Mouse (Mus musculus): ENCODE results near the gene Atl3. TPM values are rescaled to one million over a fixed set of nuclear protein-coding genes. Genes with fewer than 3 reads are reported as not detected.
"Not testable (repeated sequence)": the region's sequence is repeated elsewhere in the genome, so short reads cannot be mapped to it uniquely, and the experiment has no call there.

Gene Atl3
- polyA plus RNA-seq, 1 experiment from 2014 or later, result 10.9 TPM

DNA sequence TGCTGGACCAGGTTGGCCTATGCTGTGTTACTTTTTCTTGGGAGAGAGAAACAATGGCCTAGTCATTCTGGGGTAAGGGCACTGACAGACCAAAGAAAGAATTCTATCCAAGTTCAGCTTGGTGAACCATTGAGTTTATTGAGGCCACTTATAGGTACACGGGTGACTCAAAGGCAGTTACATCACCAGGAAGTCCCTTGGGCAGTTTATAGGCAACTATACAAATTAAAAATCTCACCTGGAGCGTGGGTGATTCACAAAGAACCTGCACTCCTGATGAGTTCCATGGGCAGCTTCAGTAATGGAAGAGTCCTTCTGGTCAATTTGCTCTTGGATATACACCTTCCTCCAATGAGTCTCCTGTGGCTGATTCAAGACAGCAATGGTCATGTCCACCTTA lies 1.2 kb upstream of the Atl3 start:
- 95% methylated on average over 2 of the region's 2 CpGs for WGBS
- no peak for ATAC-seq (ENCODE audit: insufficient number of reproducible peaks, low FRiP score, low TSS enrichment, low read depth)
- Histone ChIP-seq H3K9me3 (ENCODE audit: control insufficient read depth, low read length) (no peaks in the 10 kb centered on the region), H3K4me1 (ENCODE audit: control insufficient read depth, insufficient read depth, low read length) (no peaks in the 10 kb centered on the region), H3K9ac (ENCODE audit: low read length) (no peak overlapping the region), H3K27ac (replicated peaks; ENCODE audit: low read depth, low read length) (no peak overlapping the region), H3K27me3 (ENCODE audit: control insufficient read depth, insufficient read depth, low read length) (no peaks in the 10 kb centered on the region), H3K4me3 (ENCODE audit: low read depth, low read length) (no peak overlapping the region), H3K4me2 (ENCODE audit: low read depth, severe bottlenecking) (no peak overlapping the region), H3K36me3 (ENCODE audit: control insufficient read depth, insufficient read depth, low read length) (no peaks in the 10 kb centered on the region)
- no peak for DNase-seq (ENCODE audit: low spot score)

DNA sequence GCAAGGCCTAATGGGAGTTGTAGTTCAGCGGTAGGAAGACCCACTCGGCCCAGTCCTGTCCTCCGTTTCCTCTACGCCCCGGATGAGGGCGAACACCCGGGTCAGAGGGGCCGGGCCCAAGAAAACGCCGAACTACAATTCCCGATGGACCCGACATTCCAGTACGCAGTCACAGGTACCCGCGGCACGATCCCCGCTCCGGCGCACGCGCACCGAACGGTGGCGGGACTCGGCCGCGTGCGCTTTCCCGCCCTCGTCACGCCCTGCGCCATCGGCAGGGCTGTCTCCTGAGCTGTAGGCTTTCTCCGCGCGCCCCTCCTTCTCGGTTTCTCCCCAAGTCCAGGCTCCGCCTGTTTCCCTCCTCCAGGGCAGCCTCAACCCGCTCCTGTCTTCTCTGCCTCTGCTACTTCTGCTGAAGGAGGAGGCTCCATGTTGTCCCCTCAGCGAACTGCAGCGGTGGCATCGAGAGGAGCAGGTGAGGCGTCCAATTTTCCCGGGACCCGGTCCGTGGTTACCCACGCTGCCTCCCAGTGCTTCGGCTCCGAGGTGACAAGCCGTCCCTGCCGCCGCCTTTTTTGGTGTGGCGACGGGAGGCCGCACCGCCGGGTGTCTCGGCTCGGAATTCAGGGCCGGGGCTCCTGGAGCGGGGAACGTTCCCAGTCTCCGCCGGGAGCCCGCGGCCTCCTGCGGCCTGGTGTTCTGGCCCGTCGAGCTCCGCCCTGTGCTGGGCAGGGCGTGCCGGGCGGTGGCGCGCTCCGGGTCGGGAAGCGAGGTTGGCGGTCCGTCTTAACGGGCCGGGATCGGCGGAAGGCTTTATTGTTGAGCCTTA lies 561 bp downstream of the Atl3 start:
- Histone ChIP-seq H3K9me3 (ENCODE audit: control insufficient read depth, low read length) (no peaks in the 10 kb centered on the region), H3K4me1 (ENCODE audit: control insufficient read depth, insufficient read depth, low read length) (no peaks in the 10 kb centered on the region), H3K36me3 (ENCODE audit: control insufficient read depth, insufficient read depth, low read length) (no peaks in the 10 kb centered on the region), H3K27me3 (ENCODE audit: control insufficient read depth, insufficient read depth, low read length) (no peaks in the 10 kb centered on the region), H3K4me3 (ENCODE audit: low read depth, low read length) (peak overlapping the region; percentile 68), H3K4me2 (ENCODE audit: low read depth, severe bottlenecking) (peak overlapping the region; percentile 75), H3K27ac (replicated peaks; ENCODE audit: low read depth, low read length) (peak overlapping the region; percentile 93), H3K9ac (ENCODE audit: low read length) (peak overlapping the region; percentile 90)
- peak; percentile 96 for ATAC-seq (ENCODE audit: insufficient number of reproducible peaks, low FRiP score, low TSS enrichment, low read depth)
- WGBS, result under 1% methylated on average over 82 of the region's 84 CpGs
- peak; percentile 93 for DNase-seq (ENCODE audit: low spot score)

DNA sequence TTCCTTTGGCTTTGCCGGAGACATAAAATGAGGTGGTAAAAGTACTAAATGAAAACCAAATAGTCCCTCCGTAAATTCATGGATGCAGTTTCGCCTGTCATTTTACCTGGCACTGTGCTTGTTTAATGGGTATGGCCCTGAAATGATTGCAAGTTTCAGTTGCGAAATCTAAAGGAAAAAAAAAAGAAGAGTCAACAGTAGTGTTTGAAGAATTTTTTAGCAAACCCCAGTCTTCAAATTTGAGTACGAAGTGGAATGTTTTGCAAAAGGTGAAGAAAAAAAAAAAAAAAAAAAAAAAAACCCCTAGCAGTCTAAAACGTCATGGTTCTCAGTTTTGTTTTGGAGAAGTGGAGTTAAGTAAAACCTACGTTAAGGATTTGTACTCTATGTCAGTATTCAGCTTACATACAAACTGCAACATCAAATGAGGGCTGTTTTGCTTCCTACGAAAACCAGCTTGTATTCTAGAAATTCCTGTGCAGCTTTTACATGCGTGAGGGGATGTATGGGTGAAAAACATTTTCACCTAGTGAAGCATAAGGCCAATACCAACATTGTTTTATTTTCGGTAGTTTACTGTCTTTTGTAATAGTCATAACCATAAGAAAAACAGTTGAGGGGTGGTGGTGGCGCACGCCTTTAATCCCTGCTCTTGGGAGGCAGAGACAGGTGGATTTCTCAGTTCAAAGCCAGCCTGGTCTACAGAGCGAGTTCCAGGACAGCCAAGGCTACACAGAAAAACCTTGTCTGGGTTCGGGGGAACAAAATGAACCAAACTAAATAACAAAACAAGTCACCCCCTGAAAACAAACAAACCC lies 1.6 kb downstream of the Atl3 start:
- H3K4me3 ChIP-seq (ENCODE audit: low read depth, low read length), result peak overlapping the region; percentile 68
- WGBS, result 49% methylated on average over 14 of the region's 14 CpGs
- no peak overlapping the region; the same call in 1 of the 2 replicates for H3K27ac ChIP-seq (replicated peaks; ENCODE audit: low read depth, low read length)
- H3K9me3 ChIP-seq (ENCODE audit: control insufficient read depth, low read length), result no peaks in the 10 kb centered on the region
- peak overlapping the region; percentile 75; the same call in 1 of the 2 replicates for H3K4me2 ChIP-seq (ENCODE audit: low read depth, severe bottlenecking)
- no peaks in the 10 kb centered on the region for H3K36me3 ChIP-seq (ENCODE audit: control insufficient read depth, insufficient read depth, low read length)
- no peak for DNase-seq (ENCODE audit: low spot score)
- H3K9ac ChIP-seq (ENCODE audit: low read length), result no peak overlapping the region; the same call in 1 of the 2 replicates
- no peaks in the 10 kb centered on the region for H3K27me3 ChIP-seq (ENCODE audit: control insufficient read depth, insufficient read depth, low read length)
- ATAC-seq (ENCODE audit: insufficient number of reproducible peaks, low FRiP score, low TSS enrichment, low read depth), result no peak
- no peaks in the 10 kb centered on the region for H3K4me1 ChIP-seq (ENCODE audit: control insufficient read depth, insufficient read depth, low read length)

DNA sequence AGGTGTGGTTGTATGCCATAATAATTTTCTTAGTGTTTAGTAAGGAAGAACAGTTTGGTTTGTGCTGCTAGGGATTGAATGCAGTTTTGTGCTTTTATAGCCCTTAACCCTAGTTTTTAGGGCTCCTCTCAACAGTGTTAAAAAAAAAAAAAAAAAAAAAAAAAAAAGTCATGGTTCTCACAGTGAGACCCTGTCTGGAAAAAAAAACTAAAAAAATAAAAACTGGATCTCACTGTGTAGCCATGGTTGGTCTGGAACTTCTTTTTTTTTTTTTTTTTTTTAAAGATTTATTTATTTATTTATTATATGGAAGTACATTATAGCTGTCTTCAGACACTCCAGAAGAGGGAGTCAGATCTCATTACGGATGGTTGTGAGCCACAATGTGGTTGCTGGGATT lies 2.2 kb downstream of the Atl3 start:
- not testable (repeated sequence) for H3K27me3 ChIP-seq (ENCODE audit: control insufficient read depth, insufficient read depth, low read length); H3K4me2 ChIP-seq (ENCODE audit: low read depth, severe bottlenecking); H3K9ac ChIP-seq (ENCODE audit: low read length); ATAC-seq (ENCODE audit: insufficient number of reproducible peaks, low FRiP score, low TSS enrichment, low read depth); H3K36me3 ChIP-seq (ENCODE audit: control insufficient read depth, insufficient read depth, low read length); H3K4me1 ChIP-seq (ENCODE audit: control insufficient read depth, insufficient read depth, low read length); H3K27ac ChIP-seq (replicated peaks; ENCODE audit: low read depth, low read length); H3K9me3 ChIP-seq (ENCODE audit: control insufficient read depth, low read length); DNase-seq (ENCODE audit: low spot score); H3K4me3 ChIP-seq (ENCODE audit: low read depth, low read length)
- WGBS, result 86% methylated on average over 1 of the region's 1 CpGs

DNA sequence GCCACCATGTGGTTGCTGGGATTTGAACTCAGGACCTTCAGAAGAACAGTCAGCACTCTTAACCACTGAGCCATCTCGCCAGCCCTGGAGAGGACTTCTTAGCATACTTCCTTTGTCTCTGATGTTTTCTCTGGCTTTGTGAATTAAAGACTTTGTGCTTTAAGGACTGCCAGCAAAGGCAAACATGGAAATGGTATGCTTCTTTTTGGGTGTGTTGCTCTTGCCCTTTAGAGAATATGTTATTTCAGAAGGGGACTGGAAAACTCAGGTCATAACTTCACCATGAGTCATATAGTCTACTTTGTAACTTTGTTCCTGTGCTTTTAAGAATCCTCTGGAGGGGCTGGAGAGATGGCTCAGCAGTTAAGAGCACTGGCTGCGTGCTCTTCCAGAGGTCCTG lies 5.0 kb downstream of the Atl3 start:
- Histone ChIP-seq H3K4me2 (ENCODE audit: low read depth, severe bottlenecking) (no peak overlapping the region), H3K9ac (ENCODE audit: low read length) (no peak overlapping the region), H3K36me3 (ENCODE audit: control insufficient read depth, insufficient read depth, low read length) (no peaks in the 10 kb centered on the region), H3K27ac (replicated peaks; ENCODE audit: low read depth, low read length) (no peak overlapping the region), H3K4me1 (ENCODE audit: control insufficient read depth, insufficient read depth, low read length) (no peaks in the 10 kb centered on the region), H3K27me3 (ENCODE audit: control insufficient read depth, insufficient read depth, low read length) (no peaks in the 10 kb centered on the region), H3K4me3 (ENCODE audit: low read depth, low read length) (no peak overlapping the region), H3K9me3 (ENCODE audit: control insufficient read depth, low read length) (no peaks in the 10 kb centered on the region)
- DNase-seq (ENCODE audit: low spot score) (no peak), ATAC-seq (ENCODE audit: insufficient number of reproducible peaks, low FRiP score, low TSS enrichment, low read depth) (no peak)
- 91% methylated on average over 2 of the region's 2 CpGs for WGBS

DNA sequence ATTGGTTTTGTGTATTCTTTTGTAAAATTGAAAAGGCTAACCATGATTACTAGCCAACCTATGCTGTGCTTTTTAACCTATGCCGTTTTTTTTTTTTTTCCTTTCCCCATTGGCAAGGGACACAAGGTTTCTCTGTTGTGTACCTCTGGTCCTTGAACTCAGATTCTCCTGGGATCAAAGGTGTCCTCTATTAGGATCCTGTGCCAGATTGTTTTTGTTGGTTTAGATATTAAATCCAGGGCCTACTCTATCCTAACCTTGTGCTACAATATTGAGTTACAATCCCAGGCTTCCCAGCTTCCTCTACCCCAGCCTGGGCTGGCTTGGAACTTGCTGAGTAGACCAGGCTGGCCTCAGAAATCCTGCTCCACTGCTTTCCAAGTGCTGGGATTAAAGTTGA lies 6.9 kb downstream of the Atl3 start:
- Histone ChIP-seq H3K9ac (ENCODE audit: low read length) (no peak overlapping the region), H3K4me2 (ENCODE audit: low read depth, severe bottlenecking) (no peak overlapping the region), H3K4me3 (ENCODE audit: low read depth, low read length) (no peak overlapping the region), H3K9me3 (ENCODE audit: control insufficient read depth, low read length) (no peaks in the 10 kb centered on the region), H3K27ac (replicated peaks; ENCODE audit: low read depth, low read length) (no peak overlapping the region), H3K4me1 (ENCODE audit: control insufficient read depth, insufficient read depth, low read length) (no peaks in the 10 kb centered on the region), H3K36me3 (ENCODE audit: control insufficient read depth, insufficient read depth, low read length) (no peaks in the 10 kb centered on the region), H3K27me3 (ENCODE audit: control insufficient read depth, insufficient read depth, low read length) (no peaks in the 10 kb centered on the region)
- DNase-seq (ENCODE audit: low spot score) (no peak), ATAC-seq (ENCODE audit: insufficient number of reproducible peaks, low FRiP score, low TSS enrichment, low read depth) (no peak)
- WGBS, result 73% methylated on average over 1 of the region's 1 CpGs

DNA sequence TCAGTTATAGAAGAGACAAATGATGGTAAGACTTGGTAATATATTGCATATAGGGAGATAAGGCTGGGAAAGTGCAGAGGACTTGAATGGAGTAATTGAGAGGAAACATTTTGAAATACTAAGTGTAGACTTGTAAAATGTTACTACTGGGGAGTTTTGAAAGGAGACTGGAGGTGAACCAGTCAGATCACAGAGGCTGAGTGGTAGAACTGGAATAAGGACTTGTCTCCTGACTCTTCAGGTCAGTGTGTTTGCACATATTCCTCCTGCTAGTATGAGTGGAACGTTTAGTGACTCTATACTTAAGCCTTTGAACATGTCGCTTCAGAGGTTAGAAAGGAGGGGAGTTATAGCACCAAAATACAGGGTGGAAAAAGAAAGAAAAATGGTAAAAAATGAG lies 8.6 kb downstream of the Atl3 start:
- DNase-seq (ENCODE audit: low spot score) (no peak), ATAC-seq (ENCODE audit: insufficient number of reproducible peaks, low FRiP score, low TSS enrichment, low read depth) (no peak)
- whole genome bisulfite sequencing, result 81% methylated on average over 2 of the region's 2 CpGs
- H3K9me3 ChIP-seq (ENCODE audit: control insufficient read depth, low read length), result no peaks in the 10 kb centered on the region
- H3K4me2 ChIP-seq (ENCODE audit: low read depth, severe bottlenecking), result no peak overlapping the region
- H3K4me1 ChIP-seq (ENCODE audit: control insufficient read depth, insufficient read depth, low read length), result no peaks in the 10 kb centered on the region
- no peaks in the 10 kb centered on the region for H3K36me3 ChIP-seq (ENCODE audit: control insufficient read depth, insufficient read depth, low read length)
- H3K9ac ChIP-seq (ENCODE audit: low read length), result no peak overlapping the region
- no peak overlapping the region for H3K4me3 ChIP-seq (ENCODE audit: low read depth, low read length)
- no peak overlapping the region for H3K27ac ChIP-seq (replicated peaks; ENCODE audit: low read depth, low read length)
- no peaks in the 10 kb centered on the region for H3K27me3 ChIP-seq (ENCODE audit: control insufficient read depth, insufficient read depth, low read length)

DNA sequence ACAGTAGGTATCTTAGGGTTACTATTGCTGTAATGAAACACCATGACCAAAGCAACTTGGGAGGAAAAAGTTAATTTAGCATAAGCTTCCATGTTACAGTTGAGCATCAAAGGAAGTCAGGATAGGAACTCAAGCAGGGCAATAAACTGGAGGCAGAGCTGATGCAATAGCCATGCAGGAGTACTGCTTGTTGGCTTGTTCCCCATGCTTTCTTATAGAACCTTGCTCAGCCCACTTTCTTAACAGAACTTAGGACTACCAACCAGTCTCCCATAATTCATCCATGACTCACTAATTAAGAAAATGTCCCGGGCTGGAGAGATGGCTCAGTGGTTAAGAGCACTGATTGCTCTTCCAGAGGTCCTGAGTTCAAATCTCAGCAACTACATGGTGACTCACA lies 12.5 kb downstream of the Atl3 start:
- ATAC-seq (ENCODE audit: insufficient number of reproducible peaks, low FRiP score, low TSS enrichment, low read depth) (no peak), DNase-seq (ENCODE audit: low spot score) (no peak)
- Histone ChIP-seq H3K36me3 (ENCODE audit: control insufficient read depth, insufficient read depth, low read length) (peaks cover 4% of the 10 kb centered on the region; the same call in 1 of the 2 replicates), H3K4me1 (ENCODE audit: control insufficient read depth, insufficient read depth, low read length) (no peaks in the 10 kb centered on the region), H3K9ac (ENCODE audit: low read length) (no peak overlapping the region), H3K27me3 (ENCODE audit: control insufficient read depth, insufficient read depth, low read length) (no peaks in the 10 kb centered on the region), H3K27ac (replicated peaks; ENCODE audit: low read depth, low read length) (no peak overlapping the region), H3K4me2 (ENCODE audit: low read depth, severe bottlenecking) (no peak overlapping the region), H3K9me3 (ENCODE audit: control insufficient read depth, low read length) (no peaks in the 10 kb centered on the region), H3K4me3 (ENCODE audit: low read depth, low read length) (no peak overlapping the region)
- 77% methylated on average over 1 of the region's 1 CpGs for WGBS

All from limb, embryonic 11.5 days (tissue).